Mouse (Mus musculus) MEL (cell line): ENCODE data around the gene Gm20388. TPM values are rescaled to one million over a fixed set of nuclear protein-coding genes. Genes with fewer than 3 reads are reported as not detected.

Experiments used
- DNase-seq: peaks from one replicate; pipeline ENCODE4 v3.0.0; 2011; ENCODE audit warnings: low read depth, low spot score
- H3K27ac ChIP-seq: 2 replicates; pipeline ENCODE4 v1.5.1; 2012; ENCODE audit warnings: low read depth, mild to moderate bottlenecking, control low read depth, low read length, moderate library complexity; ENCODE audit not compliant: control insufficient read depth
- H3K27me3 ChIP-seq, 2 experiments: fragments of 150-350 bp in 1 of 2; sonication (generic) in 1 of 2; 2 replicates each; pipeline ENCODE4 v1.6.1; 2012; ENCODE audit warnings: low read length in 2 of 2, mild to moderate bottlenecking in 2 of 2, improper control_type of control experiment in 1 of 2, moderate library complexity in 1 of 2; ENCODE audit not compliant: insufficient read depth in 2 of 2, control insufficient read depth in 1 of 2
- H3K36me3 ChIP-seq, 2 experiments: 2 replicates each; pipeline ENCODE4 v1.6.1; 2012 to 2014; ENCODE audit warnings: low read length in 2 of 2, improper control_type of control experiment in 1 of 2, inconsistent platforms in 1 of 2, mild to moderate bottlenecking in 1 of 2; ENCODE audit not compliant: insufficient read depth in 2 of 2, control insufficient read depth in 1 of 2
- H3K4me1 ChIP-seq, 2 experiments: fragments of 150-350 bp in 1 of 2; sonication (generic) in 1 of 2; 2 replicates each; pipeline ENCODE4 v1.6.1; 2012; ENCODE audit warnings: low read length in 2 of 2, improper control_type of control experiment in 1 of 2, mild to moderate bottlenecking in 1 of 2; ENCODE audit not compliant: insufficient read depth in 2 of 2, control insufficient read depth in 1 of 2
- H3K4me3 ChIP-seq, 2 experiments: fragments of 150-350 bp in 1 of 2; sonication (generic) in 1 of 2; 2 replicates each; pipeline ENCODE4 v1.5.1; 2012; ENCODE audit warnings: low read depth in 2 of 2, low read length in 2 of 2, mild to moderate bottlenecking in 2 of 2, moderate library complexity in 2 of 2, control low read depth in 1 of 2, improper control_type of control experiment in 1 of 2; ENCODE audit not compliant: control insufficient read depth in 1 of 2, insufficient read depth in 1 of 2
- H3K79me2 ChIP-seq: 2 replicates; pipeline ENCODE4 v1.6.1; 2012; ENCODE audit warnings: mild to moderate bottlenecking, low read length, moderate library complexity; ENCODE audit not compliant: control insufficient read depth, poor library complexity, insufficient read depth
- H3K9ac ChIP-seq: 2 replicates; pipeline ENCODE4 v1.6.1; 2012; ENCODE audit warnings: low read depth, mild to moderate bottlenecking, control low read depth, low read length, moderate library complexity; ENCODE audit not compliant: control insufficient read depth, poor library complexity, severe bottlenecking
- H3K9me3 ChIP-seq: fragments of 150-350 bp; sonication (generic); replicated peaks from 2 replicates; pipeline ENCODE4 v1.6.1; 2012; ENCODE audit warnings: mild to moderate bottlenecking, low read length, improper control_type of control experiment, moderate library complexity; ENCODE audit not compliant: insufficient read depth
- BHLHE40 ChIP-seq: IDR thresholded peaks from 2 replicates; pipeline ENCODE4 v1.6.1; 2012; ENCODE audit warnings: low read depth, mild to moderate bottlenecking, inconsistent platforms, low read length, improper control_type of control experiment, borderline replicate concordance
- CHD1 ChIP-seq: IDR thresholded peaks from 2 replicates; pipeline ENCODE4 v1.6.1; 2012; ENCODE audit warnings: low read depth, mild to moderate bottlenecking, inconsistent platforms, low read length, improper control_type of control experiment
- CTCF ChIP-seq, 3 experiments: IDR thresholded peaks in 2 of 3; conservative IDR thresholded peaks in 1 of 3; 2 replicates each; pipeline ENCODE4 v1.5.1; 2011 to 2012; ENCODE audit warnings: low read length in 3 of 3, low read depth in 2 of 3, mild to moderate bottlenecking in 2 of 3, improper control_type of control experiment in 1 of 3, inconsistent platforms in 1 of 3, mixed read lengths in 1 of 3, moderate library complexity in 1 of 3; ENCODE audit not compliant: control insufficient read depth in 1 of 3, insufficient read depth in 1 of 3, poor library complexity in 1 of 3, severe bottlenecking in 1 of 3
- E2F4 ChIP-seq: IDR thresholded peaks from 2 replicates; pipeline ENCODE4 v1.6.1; 2011; ENCODE audit warnings: low read depth, low read length, improper control_type of control experiment, borderline replicate concordance
- GABPA ChIP-seq: IDR thresholded peaks from 2 replicates; pipeline ENCODE4 v1.6.1; 2012; ENCODE audit warnings: low read depth, mild to moderate bottlenecking, inconsistent platforms, low read length, improper control_type of control experiment, moderate library complexity
- JUND ChIP-seq: IDR thresholded peaks from 2 replicates; pipeline ENCODE4 v1.6.1; 2011; ENCODE audit warnings: low read depth, mild to moderate bottlenecking, improper control_type of control experiment, low read length
- MAFK ChIP-seq: IDR thresholded peaks from 2 replicates; pipeline ENCODE4 v1.6.1; 2011; ENCODE audit warnings: low read depth, mild to moderate bottlenecking, low read length, improper control_type of control experiment, borderline replicate concordance
- MAZ ChIP-seq: IDR thresholded peaks from 2 replicates; pipeline ENCODE4 v1.6.1; 2012; ENCODE audit warnings: low read depth, mild to moderate bottlenecking, inconsistent platforms, low read length, improper control_type of control experiment
- MXI1 ChIP-seq: IDR thresholded peaks from 2 replicates; pipeline ENCODE4 v1.6.1; 2011; ENCODE audit warnings: mild to moderate bottlenecking, low read depth, low read length, improper control_type of control experiment
- MYB ChIP-seq: IDR thresholded peaks from 2 replicates; pipeline ENCODE4 v1.6.1; 2011; ENCODE audit warnings: mild to moderate bottlenecking, low read depth, low read length, improper control_type of control experiment
- NRF1 ChIP-seq: IDR thresholded peaks from 2 replicates; pipeline ENCODE4 v1.6.1; 2014; ENCODE audit warnings: low read depth, mild to moderate bottlenecking, inconsistent platforms, low read length, improper control_type of control experiment, moderate library complexity; ENCODE audit not compliant: poor library complexity, insufficient read depth, severe bottlenecking
- POLR2A ChIP-seq, 2 experiments: IDR thresholded peaks; 2 replicates each; pipeline ENCODE4 v1.6.1; 2011 to 2012; ENCODE audit warnings: low read length in 2 of 2, mild to moderate bottlenecking in 2 of 2, control low read depth in 1 of 2, improper control_type of control experiment in 1 of 2, low read depth in 1 of 2, moderate library complexity in 1 of 2; ENCODE audit not compliant: control insufficient read depth in 1 of 2, insufficient read depth in 1 of 2, poor library complexity in 1 of 2
- POLR2AphosphoS2 ChIP-seq: IDR thresholded peaks from 2 replicates; pipeline ENCODE4 v1.6.1; 2011; ENCODE audit warnings: low read length, improper control_type of control experiment
- RAD21 ChIP-seq: IDR thresholded peaks from 2 replicates; pipeline ENCODE4 v1.6.1; 2011; ENCODE audit warnings: mild to moderate bottlenecking, low read depth, low read length, improper control_type of control experiment
- SIN3A ChIP-seq: IDR thresholded peaks from 2 replicates; pipeline ENCODE4 v1.6.1; 2012; ENCODE audit warnings: low read length, improper control_type of control experiment, inconsistent platforms
- SMC3 ChIP-seq: IDR thresholded peaks from 2 replicates; pipeline ENCODE4 v1.6.1; 2011; ENCODE audit warnings: low read depth, low read length, improper control_type of control experiment
- TAL1 ChIP-seq: IDR thresholded peaks from 2 replicates; pipeline ENCODE4 v1.6.1; 2012; ENCODE audit warnings: mild to moderate bottlenecking, inconsistent platforms, low read length, moderate library complexity, mixed read lengths
- TBP ChIP-seq: IDR thresholded peaks from 2 replicates; pipeline ENCODE4 v1.8.0; 2011; ENCODE audit warnings: low read depth, low read length, improper control_type of control experiment
- TCF12 ChIP-seq: IDR thresholded peaks from 2 replicates; pipeline ENCODE4 v1.6.1; 2014; ENCODE audit warnings: low read depth, mild to moderate bottlenecking, inconsistent platforms, low read length, improper control_type of control experiment, moderate library complexity
- UBTF ChIP-seq: IDR thresholded peaks from 2 replicates; pipeline ENCODE4 v1.6.1; 2012; ENCODE audit warnings: low read depth, mild to moderate bottlenecking, inconsistent platforms, low read length, improper control_type of control experiment, moderate library complexity, borderline replicate concordance; ENCODE audit not compliant: insufficient read depth
- USF2 ChIP-seq, 2 experiments: IDR thresholded peaks; 2 replicates each; pipeline ENCODE4 v1.6.1; 2011 to 2012; ENCODE audit warnings: improper control_type of control experiment in 2 of 2, low read length in 2 of 2, borderline replicate concordance in 1 of 2, inconsistent platforms in 1 of 2, low read depth in 1 of 2, mild to moderate bottlenecking in 1 of 2; ENCODE audit not compliant: insufficient read depth in 1 of 2
- ZKSCAN1 ChIP-seq: IDR thresholded peaks from 2 replicates; pipeline ENCODE4 v1.6.1; 2012; ENCODE audit warnings: low read depth, mild to moderate bottlenecking, inconsistent platforms, low read length, improper control_type of control experiment, moderate library complexity
- polyA plus RNA-seq, 2 experiments: library from polyadenylated mRNA; stranded (reverse) in 1 of 2; unstranded in 1 of 2; fragments of >175 nt in 1 of 2; fragments of >200 nt in 1 of 2; gene quantifications; 2 replicates each; pipeline versions ENCODE4 v1.2.1 to v1.2.4; 2012; ENCODE audit warnings: low replicate concordance in 2 of 2, low read depth in 1 of 2; ENCODE audit not compliant: insufficient read length in 2 of 2, insufficient read depth in 1 of 2, missing spikeins in 1 of 2
- total RNA-seq: library from RNA; depleted of rRNA; stranded (reverse); fragments of 300-350 nt; gene quantifications from 2 replicates; pipeline ENCODE4 v1.2.3, GENCODE M21; 2012

The Gm20388 gene
- total and polyA plus RNA-seq, 3 experiments, result 11.1 to 17.8 TPM; not detected in 1

- Histone ChIP-seq H3K4me3 (no peak overlapping the region), H3K27me3 (no peaks in the 10 kb centered on the region), H3K9ac (no peak overlapping the region), H3K9me3 (no peaks in the 10 kb centered on the region), H3K79me2 (no peaks in the 10 kb centered on the region), H3K4me1 (peaks cover 0 to 3% of the 10 kb centered on the region in 2 experiments; a peak in 1 of 4 replicates), H3K36me3 (no peaks in the 10 kb centered on the region), H3K27ac (no peak overlapping the region)
- TF ChIP-seq ZKSCAN1 (no peak), MXI1 (no peak), RAD21 (no peak), POLR2A (IDR thresholded peaks at IDR 0.05; ENCODE audit: control insufficient read depth in 1 of 2, insufficient read depth in 1 of 2, low read depth in 1 of 2, low read length in 2 of 2, poor library complexity in 1 of 2) (no peak), JUND (no peak), TAL1 (no peak), CTCF (IDR thresholded peaks at IDR 0.05 in 2 of 3, conservative IDR thresholded peaks at IDR 0.05 in 1 of 3; ENCODE audit: control insufficient read depth in 1 of 3, insufficient read depth in 1 of 3, low read depth in 2 of 3, low read length in 3 of 3, poor library complexity in 1 of 3, severe bottlenecking in 1 of 3) (no peak), E2F4 (no peak), MAFK (no peak), TCF12 (no peak), SIN3A (no peak), NRF1 (no peak), CHD1 (no peak), UBTF (no peak), SMC3 (no peak), USF2 (IDR thresholded peaks at IDR 0.05; ENCODE audit: borderline replicate concordance in 1 of 2, insufficient read depth in 1 of 2, low read depth in 1 of 2, low read length in 2 of 2) (no peak)
- no peak for DNase-seq
Observed at GRCm38 (mm10) chr8:122437708-122438331, 2527.2 kb downstream of the Gm20388 start.

DNA sequence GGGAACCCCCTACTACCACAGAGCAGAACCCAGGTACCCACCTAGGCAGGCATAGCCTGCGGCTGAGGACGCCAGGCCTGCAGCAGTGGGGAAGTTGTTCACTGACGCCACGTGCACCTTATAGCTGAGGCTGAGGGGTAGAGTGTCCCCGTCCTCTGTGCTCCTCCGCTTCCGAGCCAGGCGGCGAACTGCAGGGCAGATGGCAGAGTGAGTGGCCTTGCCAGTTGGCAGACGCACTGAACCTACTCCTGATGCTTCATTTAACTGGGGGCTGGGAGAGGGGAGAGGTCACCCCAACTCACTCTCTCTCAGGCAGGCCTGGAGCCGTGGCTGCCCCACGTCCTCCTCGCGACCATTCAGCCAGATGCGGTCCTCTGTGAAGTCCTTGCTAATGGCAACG, 2528.7 kb downstream of the Gm20388 start:
- no peak for DNase-seq
- Histone ChIP-seq H3K36me3 (no peaks in the 10 kb centered on the region), H3K79me2 (0 out of 2 replicates have a peak, but pooled peaks cover 3% of the 10 kb centered on the region), H3K27ac (no peak overlapping the region), H3K4me1 (peaks cover 0 to 3% of the 10 kb centered on the region in 2 experiments; a peak in 1 of 4 replicates), H3K9me3 (no peaks in the 10 kb centered on the region), H3K9ac (no peak overlapping the region), H3K27me3 (no peaks in the 10 kb centered on the region), H3K4me3 (no peak overlapping the region)
- TF ChIP-seq MYB (no peak), JUND (no peak), MAFK (no peak), POLR2AphosphoS2 (no peak), TBP (no peak), MAZ (no peak), UBTF (no peak), BHLHE40 (no peak), GABPA (no peak), MXI1 (no peak), E2F4 (no peak)
